8 mouse cellular contexts compared by ENCODE assay signal in genomic region chr1:79762282-79763250, GRCm38 (mm10). TPM values are rescaled to one million over a fixed set of nuclear protein-coding genes. Genes with fewer than 3 reads are reported as not detected.
A peak's percentile ranks its signal among the peaks of the same experiment; 100 is the strongest.
DNase-seq lines count a peak whose midpoint lies in the region; ATAC-seq and TF ChIP-seq lines count a peak whose summit lies in the region.

No protein-coding gene starts in this region.

- peak overlapping the region; percentile 5; the same call in 1 of the 2 replicates for H3K4me3 ChIP-seq in thymus, adult 2 months (ENCODE audit: control insufficient read depth, insufficient read depth, low read length)
- H3K4me3 ChIP-seq in intestine, embryonic 15.5 days (replicated peaks), result no peak overlapping the region
- H3K4me3 ChIP-seq in midbrain, postnatal 0 days (ENCODE audit: low read depth, low read length), result peak overlapping the region; percentile 85

- no peak for ATAC-seq in CD4-positive, CD25-positive, alpha-beta regulatory T cell, adult 4 months
- no peak for ATAC-seq in intestine, embryonic 15.5 days
- no peak for ATAC-seq in midbrain, postnatal 0 days (ENCODE audit: low FRiP score)

- H3K4me1 ChIP-seq in thymus, adult 2 months (replicated peaks; ENCODE audit: control insufficient read depth, insufficient read depth, low read length), result peaks cover 17% of the 10 kb centered on the region
- H3K4me1 ChIP-seq in intestine, embryonic 15.5 days (replicated peaks), result 0 out of 2 replicates have a peak, but pooled peaks cover 10% of the 10 kb centered on the region
- peaks cover 8% of the 10 kb centered on the region; the same call in 1 of the 2 replicates for H3K4me1 ChIP-seq in midbrain, postnatal 0 days (ENCODE audit: insufficient read depth, low read length)

- DNase-seq in CD4-positive, CD25-positive, alpha-beta regulatory T cell, adult 2 months (ENCODE audit: low read depth, low spot score), result peak; percentile 19
- DNase-seq in thymus, adult 2 months, result peak; percentile 21
- no peak for DNase-seq in thymus, postnatal 10 days (ENCODE audit: low spot score in 2 of 2)
- DNase-seq in midbrain, postnatal 0 days (ENCODE audit: low spot score), result no peak
- no peak for DNase-seq in adrenal gland, adult 18-20 months (ENCODE audit: low spot score in 2 of 2)
- DNase-seq in right cerebral cortex, postnatal 4 days, result no peak

- no peak overlapping the region for H3K9ac ChIP-seq in intestine, embryonic 15.5 days
- peak overlapping the region; percentile 91 for H3K9ac ChIP-seq in midbrain, postnatal 0 days (replicated peaks; ENCODE audit: low read length, poor library complexity, severe bottlenecking)

- no peaks in the 10 kb centered on the region for H3K36me3 ChIP-seq in thymus, adult 2 months (ENCODE audit: control insufficient read depth, insufficient read depth, low read length)
- no peaks in the 10 kb centered on the region for H3K36me3 ChIP-seq in intestine, embryonic 15.5 days
- H3K36me3 ChIP-seq in midbrain, postnatal 0 days (ENCODE audit: insufficient read depth, low read length), result no peaks in the 10 kb centered on the region

- peak overlapping the region; percentile 70 for H3K27ac ChIP-seq in thymus, adult 2 months (ENCODE audit: control insufficient read depth, insufficient read depth, low read length)
- no peak overlapping the region for H3K27ac ChIP-seq in intestine, embryonic 15.5 days
- peak overlapping the region; percentile 34 for H3K27ac ChIP-seq in midbrain, postnatal 0 days (ENCODE audit: low read depth, low read length)

- TF ChIP-seq CTCF in thymus, adult 2 months (IDR thresholded peaks at IDR 0.05; ENCODE audit: borderline replicate concordance, control insufficient read depth, extremely low read depth, insufficient read depth, low read length, poor library complexity), result no peak
- no peak; the same call in 1 of the 2 replicates for TF ChIP-seq CTCF in midbrain, postnatal 0 days (IDR thresholded peaks at IDR 0.05)

- TF ChIP-seq POLR2A in thymus, adult 2 months (IDR thresholded peaks at IDR 0.05; ENCODE audit: control insufficient read depth, extremely low read depth, insufficient read depth, low read length, poor library complexity), result no peak

- 27% methylated on average over 16 of the region's 16 CpGs for WGBS in thymus, adult 2 months
- 53% methylated on average over 16 of the region's 16 CpGs for WGBS in intestine, embryonic 15.5 days
- 58% methylated on average over 16 of the region's 16 CpGs for WGBS in midbrain, postnatal 0 days

- H3K27me3 ChIP-seq in thymus, adult 2 months (ENCODE audit: control insufficient read depth, insufficient read depth, low read length), result no peaks in the 10 kb centered on the region
- no peaks in the 10 kb centered on the region for H3K27me3 ChIP-seq in intestine, embryonic 15.5 days (replicated peaks)
- H3K27me3 ChIP-seq in midbrain, postnatal 0 days (ENCODE audit: insufficient read depth, low read length), result no peaks in the 10 kb centered on the region

- H3K4me2 ChIP-seq in intestine, embryonic 15.5 days (replicated peaks), result peak overlapping the region; percentile 85
- peak overlapping the region; percentile 77 for H3K4me2 ChIP-seq in midbrain, postnatal 0 days (ENCODE audit: low read depth, low read length, poor library complexity, severe bottlenecking)

- no peaks in the 10 kb centered on the region for H3K9me3 ChIP-seq in intestine, embryonic 15.5 days
- no peaks in the 10 kb centered on the region for H3K9me3 ChIP-seq in midbrain, postnatal 0 days (ENCODE audit: low read length)

RNA-seq across cellular contexts. Expression of gene Mrpl44, which starts 13.3 kb away (rescaled TPM):
- polyA plus RNA-seq in CD4-positive, CD25-positive, alpha-beta regulatory T cell, adult 4 months (2017; shearing (Covaris generic)), result 10 to 100 TPM; 53.9 to 63.6 TPM
- polyA plus RNA-seq in thymus, adult 2 months (2012; rRNA removed), result 15.1 and 16.4 TPM in 2 replicates
- polyA plus RNA-seq in intestine, embryonic 15.5 days (2015; fragmentation: Nextera tagmentation; extraction: Ambion mirVana), result 52.6 and 54.7 TPM in 2 replicates
- 24.9 and 34.8 TPM in 2 replicates for total RNA-seq in midbrain, postnatal 0 days (2014; rRNA removed)
- 36.0 and 36.4 TPM in 2 replicates for polyA plus RNA-seq in midbrain, postnatal 0 days (2015; fragmentation: Nextera tagmentation; extraction: Ambion mirVana)
- total RNA-seq in adrenal gland, adult 18-20 months (2021), result 10 to 100 TPM; 43.3 to 54.9 TPM

RNA-seq across cellular contexts. Expression of gene Wdfy1, which starts 13.4 kb away (rescaled TPM):
- polyA plus RNA-seq in CD4-positive, CD25-positive, alpha-beta regulatory T cell, adult 4 months (2017; shearing (Covaris generic)), result 10 to 100 TPM; 26.5 to 28.1 TPM
- polyA plus RNA-seq in thymus, adult 2 months (2012; rRNA removed), result 23.3 and 24.4 TPM in 2 replicates
- 31.3 and 33.1 TPM in 2 replicates for polyA plus RNA-seq in intestine, embryonic 15.5 days (2015; fragmentation: Nextera tagmentation; extraction: Ambion mirVana)
- 104 and 111 TPM in 2 replicates for total RNA-seq in midbrain, postnatal 0 days (2014; rRNA removed)
- polyA plus RNA-seq in midbrain, postnatal 0 days (2015; fragmentation: Nextera tagmentation; extraction: Ambion mirVana), result 94.9 and 98.1 TPM in 2 replicates
- total RNA-seq in adrenal gland, adult 18-20 months (2021), result 10 to 100 TPM; 40.4 to 44.0 TPM

Comparison
In these comparisons a context has a peak if more than half of its experiments do, and no peak if none do; other contexts are left out.
1. DNase-seq: peak in CD4-positive, CD25-positive, alpha-beta regulatory T cell, adult 2 months (single experiment) and thymus, adult 2 months (single experiment); none in thymus, postnatal 10 days (0 of 2), midbrain, postnatal 0 days (single experiment), adrenal gland, adult 18-20 months (0 of 2) and right cerebral cortex, postnatal 4 days (single experiment).